Mouse (Mus musculus): ENCODE measurements at regions not wholly inside any gene's neighbourhood (a gene's known extent, or its start where the extent isn't known, plus 50 kb on each side); places are given as distances from the start of the nearest gene placed in this dataset.

GRCm38 (mm10) chr13:35079685-35080084 lies 52.8 kb upstream of the Eci2 start:
- no peak for DNase-seq
- intact Hi-C loops (cut with DNase I): no loop called here

GRCm38 (mm10) chr13:35085386-35085785 lies 58.5 kb upstream of the Eci2 start:
- DNase-seq: no peak
- intact Hi-C loops (cut with DNase I): no loop called here

- intact Hi-C loops (cut with DNase I): no loop called here
These were observed 60.5 kb upstream of the Eci2 start for GRCm38 (mm10) chr13:35087246-35088040.

GRCm38 (mm10) chr13:35091155-35091554 lies 64.3 kb upstream of the Eci2 start:
- no peak for DNase-seq
- intact Hi-C loops (cut with DNase I): no loop called here

More at GRCm38 (mm10) chr13:35087246-35088040, 60.5 kb upstream of the Eci2 start:
- DNase-seq: peak; percentile 12 to 25

- peak in 1 of 2 experiments; percentile 11 for DNase-seq
- intact Hi-C loops (cut with DNase I): no loop called here
These were observed 92.9 kb upstream of the Eci2 start for GRCm38 (mm10) chr13:35119782-35120181.

- DNase-seq: no peak
- intact Hi-C loops (cut with DNase I): no loop called here
These were observed 102.6 kb upstream of the Eci2 start for GRCm38 (mm10) chr13:35129475-35129874.

- peak; percentile 27 to 55 for DNase-seq
- intact Hi-C loops (cut with DNase I): no loop called here
These were observed 104.6 kb upstream of the Eci2 start for GRCm38 (mm10) chr13:35131272-35132185.

- no peak for DNase-seq
- intact Hi-C loops (cut with DNase I): no loop called here
These were observed 124.7 kb upstream of the Eci2 start for GRCm38 (mm10) chr13:35151629-35152028.

GRCm38 (mm10) chr13:35159456-35159855 lies 132.6 kb upstream of the Eci2 start:
- intact Hi-C loops (cut with DNase I): no loop called here
- DNase-seq: no peak

- intact Hi-C loops (cut with DNase I): no loop called here
- DNase-seq: no peak
These were observed 133.9 kb upstream of the Eci2 start for GRCm38 (mm10) chr13:35160767-35161166.

GRCm38 (mm10) chr13:35166080-35166479 lies 139.2 kb upstream of the Eci2 start:
- intact Hi-C loops (cut with DNase I): no loop called here
- peak; percentile 29 to 57 for DNase-seq

GRCm38 (mm10) chr13:35166831-35167541 lies 140.1 kb upstream of the Eci2 start:
- intact Hi-C loops (cut with DNase I): no loop called here
- DNase-seq: peak; percentile 53 to 55

GRCm38 (mm10) chr13:35171562-35172254 lies 144.8 kb upstream of the Eci2 start:
- intact Hi-C loops (cut with DNase I): no loop called here
- DNase-seq: no peak

GRCm38 (mm10) chr13:35173522-35173921 lies 146.6 kb upstream of the Eci2 start:
- intact Hi-C loops (cut with DNase I): no loop called here
- DNase-seq: no peak

- intact Hi-C loops (cut with DNase I): no loop called here
- no peak for DNase-seq
These were observed 148.7 kb upstream of the Eci2 start for GRCm38 (mm10) chr13:35175587-35175986.

- intact Hi-C loops (cut with DNase I): no loop called here
- no peak for DNase-seq
These were observed 150.4 kb upstream of the Eci2 start for GRCm38 (mm10) chr13:35177305-35177704.

GRCm38 (mm10) chr13:35189028-35189711 lies 162.3 kb upstream of the Eci2 start:
- DNase-seq: peak; percentile 35 to 52
- intact Hi-C loops (cut with DNase I): no loop called here

GRCm38 (mm10) chr13:35202069-35202468 lies 175.2 kb upstream of the Eci2 start:
- no peak for DNase-seq
- intact Hi-C loops (cut with DNase I): no loop called here

- DNase-seq: no peak
- intact Hi-C loops (cut with DNase I): no loop called here
These were observed 181.4 kb upstream of the Eci2 start for GRCm38 (mm10) chr13:35208319-35208718.

- peak; percentile 15 to 27 for DNase-seq
- intact Hi-C loops (cut with DNase I): no loop called here
These were observed 182.7 kb upstream of the Eci2 start for GRCm38 (mm10) chr13:35209551-35209950.

Data from heart, postnatal 10 days (tissue).